Mouse (Mus musculus) neural tube, embryonic 11.5 days (tissue): ENCODE measurements around the gene Entpd3. TPM values are rescaled to one million over a fixed set of nuclear protein-coding genes. Genes with fewer than 3 reads are reported as not detected.

Experiments used
- ATAC-seq: fragments of 200-750 bp; cut with Nextera tagmentation; 2 replicates; pipeline ENCODE4 v1.8.0; 2017; ENCODE audit warnings: moderate number of reproducible peaks, mild to moderate bottlenecking, moderate TSS enrichment, moderate library complexity; ENCODE audit not compliant: insufficient read depth, low FRiP score, low TSS enrichment
- DNase-seq: peaks from one replicate; pipeline ENCODE4 v3.0.0-alpha.2; 2015; ENCODE audit warnings: low spot score
- H3K27ac ChIP-seq: fragments of 300-500 bp; sonication (generic); 2 replicates; pipeline ENCODE4 v1.5.1; 2014; ENCODE audit warnings: low read depth, mild to moderate bottlenecking, low read length
- H3K27me3 ChIP-seq: fragments of 300-500 bp; sonication (generic); 2 replicates; pipeline ENCODE4 v1.6.1; 2014; ENCODE audit warnings: mild to moderate bottlenecking, low read length, mixed read lengths; ENCODE audit not compliant: control insufficient read depth, insufficient read depth
- H3K36me3 ChIP-seq: fragments of 300-500 bp; sonication (generic); 2 replicates; pipeline ENCODE4 v1.6.1; 2014; ENCODE audit warnings: mild to moderate bottlenecking, low read length, moderate library complexity, mixed read lengths; ENCODE audit not compliant: control insufficient read depth, insufficient read depth
- H3K4me1 ChIP-seq: fragments of 300-500 bp; sonication (generic); 2 replicates; pipeline ENCODE4 v1.6.1; 2014; ENCODE audit warnings: low read length, mixed read lengths; ENCODE audit not compliant: control insufficient read depth, insufficient read depth
- H3K4me2 ChIP-seq: fragments of 300-500 bp; sonication (generic); 2 replicates; pipeline ENCODE4 v1.6.1; 2014; ENCODE audit warnings: low read depth, mild to moderate bottlenecking, moderate library complexity
- H3K4me3 ChIP-seq: fragments of 300-500 bp; sonication (generic); 2 replicates; pipeline ENCODE4 v1.5.1; 2014; ENCODE audit warnings: low read depth, low read length
- H3K9ac ChIP-seq: fragments of 300-500 bp; sonication (generic); 2 replicates; pipeline ENCODE4 v1.6.1; 2014; ENCODE audit warnings: mild to moderate bottlenecking, low read length
- H3K9me3 ChIP-seq: fragments of 300-500 bp; sonication (generic); 2 replicates; pipeline ENCODE4 v1.6.1; 2016; ENCODE audit warnings: low read length; ENCODE audit not compliant: control insufficient read depth
- WGBS: fragments of 180-500 bp; shearing (Covaris S2); extraction: QIAGEN DNeasy Blood & Tissue Kit; methylation state at CpG from one replicate; pipeline ENCODE4 v1.1.7; 2014; 5-methylcytosine and 5-hydroxymethylcytosine counted together
- polyA plus RNA-seq: library from polyadenylated mRNA; unstranded; fragments of >200 nt; fragmentation: Nextera tagmentation; extraction: Ambion mirVana; gene quantifications from 2 replicates; pipeline ENCODE4 v1.2.1, GENCODE M21; 2014

The Entpd3 gene
- polyA plus RNA-seq, 1 experiment from 2014 or later, result 0.17 TPM

DNA sequence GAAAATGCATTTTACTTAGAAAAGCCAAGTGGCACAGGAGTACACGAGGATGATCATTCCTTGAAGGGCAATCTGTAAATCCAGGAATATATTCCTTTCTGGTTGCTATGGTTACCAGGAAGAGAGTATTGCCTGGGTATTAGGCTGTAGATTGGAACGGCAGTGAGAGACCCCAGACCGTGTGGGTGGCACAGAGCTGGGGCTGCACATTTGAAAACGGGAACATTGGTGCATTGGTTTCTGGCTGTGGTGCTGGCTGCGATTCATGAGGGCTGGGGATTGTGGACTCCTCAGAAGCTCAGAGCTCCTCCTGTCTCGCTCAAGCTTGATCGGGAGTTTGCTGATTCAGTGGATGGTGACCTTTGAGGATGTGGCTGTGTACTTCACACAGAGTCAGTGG lies 40.2 kb downstream of the Entpd3 start:
- ATAC-seq, result no peak
- H3K36me3 ChIP-seq, result peaks cover 11% of the 10 kb centered on the region
- 83% methylated on average over 7 of the region's 7 CpGs for WGBS

DNA sequence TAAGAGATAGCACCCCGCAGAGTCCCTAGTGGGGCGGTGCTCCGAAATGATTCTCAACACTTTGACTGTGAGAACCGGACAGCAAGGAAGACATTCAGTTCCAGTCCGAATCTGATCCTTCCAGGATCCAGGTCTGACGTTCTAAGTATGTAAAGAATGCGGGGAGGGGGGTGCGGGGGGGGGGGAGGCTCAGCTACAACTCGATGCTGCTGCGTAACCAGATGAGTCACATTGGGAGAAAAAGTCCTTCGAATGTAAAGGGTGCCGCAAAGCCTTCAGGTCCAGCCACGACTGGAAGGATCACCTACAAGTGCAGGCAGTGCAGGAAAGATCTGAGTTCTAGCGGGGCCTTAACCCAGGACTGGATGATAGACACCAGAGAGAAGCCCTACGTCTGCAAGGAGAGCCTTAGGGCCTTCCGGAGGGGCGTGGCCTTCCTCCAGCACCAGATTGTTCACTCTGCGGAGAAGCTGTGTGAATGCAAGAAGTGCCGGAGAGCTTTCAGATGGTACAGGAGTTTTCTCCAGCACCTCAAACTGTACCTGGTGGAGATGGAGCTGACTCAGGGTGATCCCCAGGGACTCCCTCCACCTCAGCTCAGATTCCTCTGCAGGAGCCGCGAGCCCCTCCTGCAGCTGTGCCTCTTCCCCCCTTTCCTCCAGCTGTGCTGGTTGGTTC lies 42.5 kb downstream of the Entpd3 start:
- DNase-seq (peak; percentile 57), ATAC-seq (peak; percentile 8; the same call in 1 of the 2 replicates)
- Histone ChIP-seq H3K9ac (peak overlapping the region; percentile 42; the same call in 1 of the 2 replicates), H3K27me3 (no peaks in the 10 kb centered on the region), H3K9me3 (no peaks in the 10 kb centered on the region), H3K36me3 (no peaks in the 10 kb centered on the region), H3K4me1 (peaks cover 6% of the 10 kb centered on the region), H3K4me2 (peak overlapping the region; percentile 54), H3K27ac (no peak overlapping the region), H3K4me3 (peak overlapping the region; percentile 15; the same call in 1 of the 2 replicates)
- 21% methylated on average over 21 of the region's 21 CpGs for WGBS

More for the DNA sequence above, 40.2 kb downstream of the Entpd3 start:
- Histone ChIP-seq H3K4me1 (peaks cover 6% of the 10 kb centered on the region), H3K9ac (no peak overlapping the region), H3K27ac (no peak overlapping the region), H3K9me3 (no peaks in the 10 kb centered on the region), H3K27me3 (no peaks in the 10 kb centered on the region), H3K4me3 (no peak overlapping the region), H3K4me2 (no peak overlapping the region)
- no peak for DNase-seq

DNA sequence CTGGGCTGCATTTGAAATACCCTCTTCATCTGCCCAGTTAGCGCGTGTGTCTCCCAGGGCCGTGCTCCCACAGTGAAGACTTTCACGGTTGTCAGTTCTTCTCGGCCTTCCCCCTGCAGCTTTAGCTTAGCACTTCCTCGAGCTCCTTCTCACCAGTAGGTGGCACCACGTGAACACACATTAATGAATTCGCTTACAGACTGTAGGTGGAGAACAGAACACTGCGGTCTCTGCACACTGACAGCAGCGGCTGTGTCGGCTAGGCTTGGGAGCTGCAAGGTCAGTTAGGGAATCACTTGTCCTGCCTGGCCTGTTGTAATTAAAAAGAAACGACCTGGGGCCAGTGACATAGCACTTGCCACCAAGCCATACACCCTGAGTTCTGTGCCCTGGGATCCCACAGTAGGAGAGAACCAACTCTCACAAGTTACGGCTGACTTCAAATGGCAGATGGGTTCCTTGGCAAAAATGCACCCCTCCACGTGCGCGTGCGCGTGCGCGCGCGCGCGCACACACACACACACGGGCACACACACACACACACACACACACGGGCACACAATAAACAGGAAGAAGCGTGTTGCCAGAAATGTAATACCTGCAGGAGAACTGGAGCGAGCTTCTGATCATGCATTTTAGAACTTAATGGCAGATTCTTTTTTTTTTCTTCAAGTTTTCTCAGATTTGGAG lies 43.1 kb downstream of the Entpd3 start:
- no peaks in the 10 kb centered on the region for H3K9me3 ChIP-seq
- peaks cover 6% of the 10 kb centered on the region for H3K4me1 ChIP-seq
- H3K36me3 ChIP-seq, result no peaks in the 10 kb centered on the region
- H3K9ac ChIP-seq, result peak overlapping the region; percentile 42; the same call in 1 of the 2 replicates
- peak; percentile 89 for DNase-seq
- peak overlapping the region; percentile 15; the same call in 1 of the 2 replicates for H3K4me3 ChIP-seq
- H3K4me2 ChIP-seq, result peak overlapping the region; percentile 54
- peak; percentile 83 for ATAC-seq
- H3K27ac ChIP-seq, result no peak overlapping the region
- H3K27me3 ChIP-seq, result no peaks in the 10 kb centered on the region
- WGBS, result 14% methylated on average over 28 of the region's 28 CpGs

DNA sequence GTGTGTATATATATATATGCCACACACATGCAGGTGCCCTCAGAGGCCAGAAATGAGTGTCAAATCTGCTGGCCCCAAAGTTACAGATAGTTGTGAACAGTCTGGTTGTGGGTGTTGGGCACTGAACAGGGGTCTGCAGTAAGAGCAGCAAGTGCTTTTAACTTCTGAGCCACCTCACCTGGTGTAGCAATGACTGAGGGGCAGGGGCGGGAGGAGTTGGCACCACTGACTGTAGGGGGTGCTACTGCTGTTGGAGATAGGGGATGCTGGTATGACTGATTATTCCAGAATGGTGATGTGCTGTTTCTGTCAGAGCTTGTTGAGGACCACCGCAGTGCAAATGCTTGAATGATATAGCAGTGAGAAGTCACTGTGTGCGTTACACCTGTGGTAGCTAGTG lies 43.7 kb downstream of the Entpd3 start:
- H3K9ac ChIP-seq, result no peak overlapping the region
- H3K4me2 ChIP-seq, result peak overlapping the region; percentile 54
- no peaks in the 10 kb centered on the region for H3K27me3 ChIP-seq
- no peak overlapping the region for H3K27ac ChIP-seq
- 70% methylated on average over 3 of the region's 3 CpGs for WGBS
- ATAC-seq (no peak), DNase-seq (no peak)
- H3K4me1 ChIP-seq, result peaks cover 6% of the 10 kb centered on the region
- H3K36me3 ChIP-seq, result no peaks in the 10 kb centered on the region
- no peaks in the 10 kb centered on the region for H3K9me3 ChIP-seq
- no peak overlapping the region for H3K4me3 ChIP-seq

DNA sequence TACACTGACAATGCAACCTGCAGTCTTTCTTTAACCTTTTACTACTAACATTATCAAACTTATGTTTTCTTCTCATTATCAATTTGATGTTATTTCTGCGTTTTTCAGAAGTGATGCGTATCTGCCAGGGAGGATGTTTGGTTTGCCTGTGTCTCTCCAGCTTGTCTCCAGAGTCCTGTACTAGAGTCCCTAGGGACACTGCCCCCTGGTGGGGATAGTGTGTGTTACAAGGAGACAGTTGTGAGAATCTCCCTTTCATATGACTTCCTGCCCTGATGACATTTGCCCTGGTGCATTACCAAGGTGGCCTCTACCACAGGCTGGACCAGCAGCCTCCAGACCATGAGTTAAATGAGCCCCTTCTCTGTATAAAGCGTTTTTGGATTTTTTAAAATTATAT lies 46.9 kb downstream of the Entpd3 start:
- Histone ChIP-seq H3K9me3 (no peaks in the 10 kb centered on the region), H3K4me2 (no peak overlapping the region), H3K36me3 (no peaks in the 10 kb centered on the region), H3K27me3 (no peaks in the 10 kb centered on the region), H3K4me1 (peaks cover 6% of the 10 kb centered on the region), H3K9ac (no peak overlapping the region), H3K27ac (no peak overlapping the region), H3K4me3 (no peak overlapping the region)
- ATAC-seq (no peak), DNase-seq (peak; percentile 84)
- 18% methylated on average over 3 of the region's 3 CpGs for WGBS

DNA sequence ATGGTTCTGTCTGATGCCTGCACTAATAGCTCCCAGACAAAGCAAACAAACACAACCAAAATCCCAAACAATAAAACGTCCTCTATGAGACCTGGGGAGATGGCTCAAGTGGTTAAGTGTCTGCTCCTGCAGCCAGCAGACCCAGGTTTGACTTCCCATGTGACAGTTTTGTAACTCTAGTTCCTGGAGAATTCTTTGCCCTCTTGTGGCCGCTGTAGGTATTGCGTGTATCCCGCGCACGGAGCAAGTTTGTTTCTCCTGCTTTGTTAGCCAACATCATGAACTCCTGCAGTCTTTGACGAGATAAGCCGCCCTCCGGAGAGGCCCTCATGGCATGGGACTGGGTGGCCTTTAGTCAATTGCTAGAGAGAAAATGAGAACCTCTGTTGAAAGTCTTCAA lies 51.9 kb downstream of the Entpd3 start:
- H3K4me1 ChIP-seq, result no peaks in the 10 kb centered on the region
- no peaks in the 10 kb centered on the region for H3K27me3 ChIP-seq
- DNase-seq (peak; percentile 82), ATAC-seq (no peak)
- H3K9me3 ChIP-seq, result no peaks in the 10 kb centered on the region
- no peak overlapping the region for H3K4me3 ChIP-seq
- no peak overlapping the region for H3K9ac ChIP-seq
- H3K27ac ChIP-seq, result no peak overlapping the region
- no peaks in the 10 kb centered on the region for H3K36me3 ChIP-seq
- WGBS, result 5% methylated on average over 9 of the region's 9 CpGs
- no peak overlapping the region for H3K4me2 ChIP-seq

DNA sequence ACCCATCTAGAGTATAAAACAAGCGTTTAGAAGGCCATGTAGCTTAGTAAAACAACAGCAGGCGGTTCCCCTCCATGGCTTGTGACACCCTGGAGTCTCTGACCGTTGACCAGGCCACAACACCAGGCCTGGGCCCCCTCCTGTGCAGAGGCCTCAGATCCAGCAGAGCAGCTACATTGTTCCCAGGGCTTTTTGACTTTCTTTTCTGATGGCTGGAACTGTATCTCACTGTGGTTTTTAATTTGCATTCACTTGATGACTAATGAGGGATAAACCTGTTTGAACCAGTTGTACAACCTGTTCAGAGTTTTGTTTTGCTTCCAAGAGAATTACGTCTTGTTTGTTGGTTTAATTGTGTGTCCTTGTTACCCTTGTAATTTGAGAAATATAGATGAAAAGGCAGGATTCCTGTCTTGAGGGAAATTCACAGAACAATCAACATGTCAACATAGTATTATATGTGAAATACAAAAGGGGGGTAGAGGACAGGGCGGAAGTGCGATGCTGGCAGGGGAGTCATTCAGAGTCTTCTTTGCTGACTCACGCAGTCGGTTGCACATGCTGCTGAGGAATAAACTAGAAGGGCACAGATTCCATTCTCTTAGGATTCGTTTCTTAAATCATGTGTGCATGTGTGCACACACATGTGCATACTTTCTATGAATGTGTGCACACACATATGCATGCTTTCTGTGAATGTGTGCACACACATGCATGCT lies 53.9 kb downstream of the Entpd3 start:
- Histone ChIP-seq H3K4me2 (no peak overlapping the region), H3K36me3 (no peaks in the 10 kb centered on the region), H3K9ac (no peak overlapping the region), H3K4me1 (no peaks in the 10 kb centered on the region), H3K4me3 (no peak overlapping the region), H3K27ac (no peak overlapping the region), H3K9me3 (no peaks in the 10 kb centered on the region), H3K27me3 (no peaks in the 10 kb centered on the region)
- 61% methylated on average over 9 of the region's 9 CpGs for WGBS
- no peak for DNase-seq
- no peak for ATAC-seq

DNA sequence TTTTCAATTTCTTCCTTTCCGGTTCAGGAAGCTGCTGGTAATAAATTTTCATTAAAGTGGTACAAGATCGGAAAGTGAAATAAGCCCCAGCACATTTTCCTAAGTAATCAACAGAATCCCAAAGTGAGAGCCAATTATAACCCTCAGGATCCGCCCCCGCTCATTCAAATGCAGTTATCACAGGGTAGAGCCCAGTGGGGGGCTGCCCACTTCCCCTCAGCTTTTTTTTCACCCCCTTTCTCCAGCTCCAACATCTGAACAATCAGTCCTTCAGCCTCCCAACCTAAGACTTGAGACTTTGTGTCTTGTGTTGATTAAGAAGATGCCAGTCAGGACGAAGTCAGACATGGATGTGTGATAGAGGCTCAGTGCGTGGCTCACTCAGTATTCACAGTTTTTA lies 55.2 kb downstream of the Entpd3 start:
- Histone ChIP-seq H3K9ac (no peak overlapping the region), H3K4me2 (no peak overlapping the region), H3K4me3 (no peak overlapping the region), H3K27me3 (no peaks in the 10 kb centered on the region), H3K36me3 (no peaks in the 10 kb centered on the region), H3K4me1 (no peaks in the 10 kb centered on the region), H3K27ac (no peak overlapping the region), H3K9me3 (no peaks in the 10 kb centered on the region)
- WGBS, result 45% methylated on average over 6 of the region's 6 CpGs
- DNase-seq (no peak), ATAC-seq (no peak)
